Mouse (Mus musculus) cerebellum, adult 8-10 months (tissue): ENCODE results near the gene Map4k3.
A peak's percentile ranks its signal among the peaks of the same experiment; 100 is the strongest.
"Not testable (repeated sequence)": the region's sequence is repeated elsewhere in the genome, so short reads cannot be mapped to it uniquely, and the experiment has no call there.

Experiments used
- DNase-seq: peaks from one replicate; pipeline ENCODE4 v3.0.0; 2022

The Map4k3 gene

GRCm38 (mm10) chr17:80560669-80561401 is 167.4 kb downstream of the Map4k3 start:
- DNase-seq, result peak; percentile 77

- DNase-seq, result no peak
Measured at GRCm38 (mm10) chr17:80559745-80560144, 168.5 kb downstream of the Map4k3 start.

- DNase-seq, result peak; percentile 50
Measured at GRCm38 (mm10) chr17:80559050-80559449, 169.2 kb downstream of the Map4k3 start.

GRCm38 (mm10) chr17:80558583-80558982 is 169.7 kb downstream of the Map4k3 start:
- no peak for DNase-seq

- DNase-seq, result no peak
Measured at GRCm38 (mm10) chr17:80557461-80557860, 170.8 kb downstream of the Map4k3 start.

- DNase-seq, result peak; percentile 80
Measured at GRCm38 (mm10) chr17:80553318-80554270, 174.7 kb downstream of the Map4k3 start.

GRCm38 (mm10) chr17:80552653-80553052 is 175.6 kb downstream of the Map4k3 start:
- no peak for DNase-seq

GRCm38 (mm10) chr17:80550981-80551380 is 177.3 kb downstream of the Map4k3 start:
- DNase-seq, result no peak

GRCm38 (mm10) chr17:80546846-80547245 is 181.4 kb downstream of the Map4k3 start:
- DNase-seq, result no peak

GRCm38 (mm10) chr17:80546227-80546626 is 182.1 kb downstream of the Map4k3 start:
- DNase-seq, result no peak

- DNase-seq, result no peak
Measured at GRCm38 (mm10) chr17:80543646-80544045, 184.6 kb downstream of the Map4k3 start.

GRCm38 (mm10) chr17:80537136-80537535 is 191.1 kb downstream of the Map4k3 start:
- no peak for DNase-seq

GRCm38 (mm10) chr17:80535633-80536032 is 192.7 kb downstream of the Map4k3 start:
- no peak for DNase-seq

- not testable (repeated sequence) for DNase-seq
Measured at GRCm38 (mm10) chr17:80531351-80531750, 196.9 kb downstream of the Map4k3 start.
